Mouse (Mus musculus) hindlimb bud, embryonic 11.5 days (tissue): Measurements from ENCODE around the gene Olfr667.
"Not testable (repeated sequence)": the region's sequence is repeated elsewhere in the genome, so short reads cannot be mapped to it uniquely, and the experiment has no call there.

Experiments
- DNase-seq: peaks from one replicate; pipeline ENCODE4 v3.0.0-alpha.2; 2012; ENCODE audit warnings: low read depth, low spot score; ENCODE audit errors: extremely low spot score

Gene Olfr667

GRCm38 (mm10) chr7:104921382-104921781, at the start of gene Olfr667:
Gene Olfr667, minus strand, starts transcription at chr7:104921482.
- no peak for DNase-seq

DNA sequence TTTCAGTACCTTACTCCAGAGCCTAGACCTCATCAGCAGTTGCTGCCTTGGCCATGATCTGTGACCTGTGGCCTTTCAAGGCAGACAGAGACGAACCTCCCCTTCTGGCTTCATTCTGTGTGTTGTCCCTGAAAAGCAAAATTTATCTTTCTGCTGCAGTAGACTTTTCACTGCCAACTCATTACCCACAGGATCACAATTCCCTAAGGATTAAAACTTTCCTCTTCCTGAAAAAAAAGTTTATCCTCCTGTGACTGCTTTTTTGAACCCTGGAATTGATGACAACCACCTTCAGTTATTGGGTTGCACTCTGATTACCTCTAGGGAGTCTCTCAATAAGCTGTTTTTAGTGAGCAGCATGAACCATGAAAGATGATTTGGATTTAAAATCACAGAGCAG, 41.2 kb upstream of the Olfr667 start, which contains the start of gene Olfr670:
Olfr670 (minus strand) TSS at position 101 of the 400 bp plus-strand sequence.
- no peak for DNase-seq

GRCm38 (mm10) chr7:104950234-104950633, 29.0 kb upstream of the Olfr667 start:
- not testable (repeated sequence) for DNase-seq

- DNase-seq = no peak
These were observed 12.7 kb upstream of the Olfr667 start, which contains the start of gene Olfr669 for GRCm38 (mm10) chr7:104933940-104934339. Gene Olfr669, plus strand, starts transcription at chr7:104934240.

DNA sequence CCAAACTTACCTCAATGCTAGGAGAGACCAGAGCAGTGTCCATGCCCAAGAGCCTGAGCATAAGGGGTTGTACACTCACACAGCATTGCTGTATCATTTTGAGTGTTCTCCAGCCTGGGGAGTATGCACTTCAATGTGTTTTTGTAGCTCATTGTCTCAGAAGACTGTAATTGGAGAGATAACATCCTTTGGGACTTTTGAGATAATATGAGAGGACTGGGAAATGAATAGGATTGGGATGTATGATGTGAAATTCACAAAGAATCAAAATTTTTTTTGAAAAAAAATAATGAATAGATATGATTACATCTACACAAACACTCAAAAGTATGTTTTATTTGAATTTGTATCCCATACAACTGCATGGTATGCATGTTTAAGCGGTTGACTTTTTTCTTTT, 6.7 kb upstream of the Olfr667 start, which contains the start of gene Olfr668:
Olfr668 (minus strand) TSS at position 101 of the 400 bp plus-strand sequence.
- DNase-seq = no peak

DNA sequence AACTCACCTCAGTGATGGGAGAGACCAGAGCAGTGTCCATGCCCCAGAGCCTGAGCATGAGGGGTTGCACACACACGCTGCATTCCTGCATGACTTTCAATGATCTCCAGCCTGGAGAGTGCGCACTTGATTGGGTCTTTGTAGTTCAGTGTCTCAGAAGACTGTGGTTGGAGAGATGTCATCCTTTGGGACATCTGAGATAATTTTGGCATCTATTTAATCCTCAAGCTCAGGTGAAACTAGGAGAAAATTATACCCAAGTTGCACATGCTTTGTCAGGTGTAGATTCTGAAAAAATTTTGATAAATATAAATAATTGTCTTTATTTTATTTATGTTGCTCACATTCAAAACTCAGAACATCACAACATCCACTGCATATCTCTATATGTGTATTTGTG, 25.4 kb downstream of the Olfr667 start, which contains the start of gene Olfr666:
Olfr666 (minus strand) TSS at position 101 of the 400 bp plus-strand sequence.
- DNase-seq = no peak

DNA sequence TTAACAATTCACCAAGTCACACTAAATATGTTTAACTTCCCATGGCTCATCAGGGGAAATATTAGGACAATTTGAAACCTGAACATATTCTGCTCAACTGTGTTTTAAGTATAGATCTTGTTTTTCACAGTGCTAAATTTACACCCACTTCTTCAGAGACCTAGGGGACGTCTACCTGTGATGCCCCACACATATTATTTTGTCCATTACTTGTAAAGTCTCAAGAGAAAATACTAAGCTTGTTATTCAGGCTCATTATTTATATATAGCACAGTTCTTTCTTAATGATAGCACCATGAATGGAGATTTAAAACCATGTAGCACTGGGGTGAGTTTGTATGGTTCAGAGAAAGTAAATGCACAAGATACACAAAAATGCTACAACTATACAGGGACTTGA, 43.6 kb downstream of the Olfr667 start, which contains the start of gene Olfr665:
Olfr665 (plus strand) TSS at position 301 of the 400 bp plus-strand sequence.
- DNase-seq = no peak
